Mouse (Mus musculus) cerebellum, postnatal 4 days (tissue): Measurements from ENCODE around the gene Oma1.

Source experiments
- DNase-seq, 2 experiments: peaks; one replicate each; pipeline ENCODE4 v3.0.0; 2022; ENCODE audit warnings: low spot score in 2 of 2, mixed read lengths in 1 of 2

The Oma1 gene

GRCm38 (mm10) chr4:103357457-103357856, 43.8 kb downstream of the Oma1 start:
- no peak for DNase-seq

GRCm38 (mm10) chr4:103358941-103359448, 45.4 kb downstream of the Oma1 start:
- no peak for DNase-seq

DNA sequence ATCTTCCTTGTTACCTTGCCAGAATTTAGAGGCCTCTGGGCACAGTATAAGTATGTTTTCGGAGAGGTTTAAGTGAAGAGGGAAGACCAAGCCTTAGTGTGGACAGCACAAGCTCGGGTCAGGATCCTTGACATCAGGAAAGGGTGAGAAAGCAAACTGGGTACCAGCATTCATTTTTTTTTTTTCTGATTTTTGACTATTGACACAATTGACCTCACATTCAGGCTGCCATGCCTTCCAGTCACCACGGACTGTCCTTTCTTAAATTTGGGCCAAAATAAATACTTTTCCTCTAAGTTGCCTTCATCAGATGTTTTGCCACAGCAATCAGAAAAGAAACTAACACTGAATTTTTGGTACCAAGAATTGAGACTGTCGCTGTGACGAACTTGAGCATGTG, 68.6 kb downstream of the Oma1 start:
- DNase-seq = no peak

DNA sequence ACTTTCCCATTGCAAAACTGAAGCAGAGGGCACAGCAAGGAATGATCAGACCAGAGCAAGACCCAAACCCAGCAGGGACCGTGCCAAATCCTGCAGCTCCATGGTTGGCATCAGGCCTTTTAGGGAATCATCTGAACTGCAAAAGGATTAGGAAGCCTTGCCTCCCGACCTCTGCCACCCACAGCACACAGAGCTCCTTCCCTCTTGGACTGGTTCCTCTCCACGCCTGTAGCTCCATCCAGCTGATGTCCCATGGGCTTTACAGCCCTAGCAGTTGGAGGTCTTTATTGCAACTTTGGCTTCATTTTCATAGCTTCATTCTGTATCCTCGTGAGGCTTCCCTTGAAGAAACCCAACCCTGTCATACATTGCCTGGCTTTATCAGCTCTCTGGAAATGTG, 71.4 kb downstream of the Oma1 start:
- DNase-seq = no peak

DNA sequence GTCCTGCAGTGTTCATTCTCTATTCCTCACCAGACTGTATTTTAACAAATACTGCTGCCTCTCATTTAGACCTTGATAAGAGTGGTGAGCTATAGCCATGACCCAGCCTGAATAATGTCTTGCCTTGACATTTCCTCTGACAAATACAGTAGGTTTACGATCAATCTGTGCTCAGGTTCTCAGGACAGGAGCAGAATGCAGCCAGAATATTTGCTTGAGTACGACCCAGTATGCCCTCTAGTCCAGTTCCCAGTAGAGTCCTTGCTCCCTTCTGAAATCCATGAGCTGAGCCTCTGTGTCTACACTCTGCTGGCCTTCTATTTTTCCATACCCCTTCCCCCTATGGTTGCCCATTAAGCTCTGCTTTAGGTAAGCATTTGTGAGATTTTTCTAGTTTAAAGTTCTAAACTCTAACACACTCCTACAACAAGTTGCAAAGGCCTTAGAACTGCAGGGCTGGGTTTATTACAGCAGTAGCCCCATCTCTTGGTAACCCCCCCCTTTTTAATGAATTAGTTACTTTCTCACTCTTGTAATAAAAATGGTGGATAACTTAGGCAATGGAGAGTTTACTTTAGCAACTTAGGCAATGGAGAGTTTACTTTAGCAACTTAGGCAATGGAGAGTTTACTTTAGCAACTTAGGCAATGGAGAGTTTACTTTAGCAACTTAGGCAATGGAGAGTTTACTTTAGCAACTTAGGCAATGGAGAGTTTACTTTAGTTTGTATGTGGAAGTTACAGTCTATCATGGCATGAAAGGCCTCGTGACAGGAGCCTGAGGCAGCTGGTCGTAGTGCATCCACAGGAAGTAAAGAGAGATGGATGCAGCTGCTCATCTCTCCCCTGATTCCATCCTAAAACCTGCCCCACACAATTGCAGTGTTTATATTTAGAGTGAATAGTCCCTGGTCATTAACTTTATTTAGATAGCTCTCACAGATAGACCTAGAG, 72.5 kb downstream of the Oma1 start:
- DNase-seq = no peak

DNA sequence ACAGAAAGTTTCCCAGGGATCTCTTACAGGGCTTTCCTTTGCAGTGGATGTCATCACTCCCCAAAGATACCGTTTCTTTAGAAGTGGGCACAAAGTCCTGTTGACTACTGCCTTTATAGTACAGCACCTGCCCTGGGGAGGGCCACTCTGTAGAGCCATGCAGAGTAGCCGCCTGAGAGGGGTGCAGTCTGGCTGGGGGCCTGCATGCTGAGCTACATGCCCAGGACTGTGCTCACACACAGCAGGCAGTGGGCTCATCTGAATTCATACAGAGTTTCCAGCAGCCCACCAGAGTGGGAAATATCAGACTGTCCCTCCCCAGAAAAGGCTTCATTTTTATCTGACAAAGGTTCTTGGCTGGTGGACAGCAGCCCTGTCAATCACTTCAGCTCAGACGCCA, 73.7 kb downstream of the Oma1 start:
- DNase-seq = no peak

DNA sequence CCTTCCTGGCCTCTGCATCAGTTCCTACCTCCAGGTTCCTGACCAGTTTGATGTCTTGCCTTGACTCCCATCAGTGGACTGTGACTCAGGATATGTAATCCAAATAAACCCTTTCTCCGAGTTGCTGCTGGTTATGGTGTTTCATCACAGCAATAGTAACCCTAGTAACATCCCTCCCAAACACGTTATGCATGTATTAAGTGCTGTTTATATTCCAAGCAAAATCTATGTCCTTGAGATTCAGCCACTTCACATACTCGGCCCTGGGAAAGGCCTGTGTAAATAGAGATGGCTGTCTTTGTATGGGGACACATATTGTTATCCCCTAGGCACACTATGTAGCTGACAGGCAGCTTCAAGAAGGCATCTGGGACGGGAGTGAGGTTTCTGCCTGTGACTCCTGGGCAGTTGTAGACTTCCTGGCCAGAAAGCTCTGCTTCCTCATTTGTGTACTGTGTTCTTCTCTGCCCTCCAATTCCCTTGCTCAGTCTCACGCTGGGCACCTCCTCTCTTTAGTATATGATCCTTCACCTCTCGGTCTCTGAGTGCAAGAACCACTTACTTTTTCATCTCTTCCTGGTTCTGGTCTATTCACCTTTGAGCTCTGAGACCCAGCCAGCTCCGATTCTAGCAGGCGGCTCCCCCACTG, 75.0 kb downstream of the Oma1 start:
- DNase-seq = no peak

- DNase-seq = no peak
Observed at GRCm38 (mm10) chr4:103389583-103389982, 76.0 kb downstream of the Oma1 start.

DNA sequence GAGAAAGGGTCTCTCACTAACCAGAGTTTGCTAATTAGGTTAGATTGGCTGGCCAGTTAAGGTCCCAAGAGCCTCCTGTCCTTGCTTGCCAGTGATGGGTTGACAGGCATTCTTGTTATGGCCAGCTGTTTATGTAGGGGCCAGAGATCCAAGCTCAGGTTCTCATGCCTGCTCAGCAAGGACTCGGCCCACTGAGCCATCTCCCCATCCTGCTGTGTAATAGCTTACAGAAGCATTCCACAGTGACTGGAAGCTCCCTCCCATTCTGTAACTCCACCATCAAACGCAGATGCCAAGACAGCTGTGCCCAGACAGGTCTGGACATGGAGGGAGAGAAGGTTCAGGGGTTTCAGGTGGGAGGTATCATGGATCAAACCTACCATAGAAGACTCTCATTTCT, 76.9 kb downstream of the Oma1 start:
- DNase-seq = no peak

DNA sequence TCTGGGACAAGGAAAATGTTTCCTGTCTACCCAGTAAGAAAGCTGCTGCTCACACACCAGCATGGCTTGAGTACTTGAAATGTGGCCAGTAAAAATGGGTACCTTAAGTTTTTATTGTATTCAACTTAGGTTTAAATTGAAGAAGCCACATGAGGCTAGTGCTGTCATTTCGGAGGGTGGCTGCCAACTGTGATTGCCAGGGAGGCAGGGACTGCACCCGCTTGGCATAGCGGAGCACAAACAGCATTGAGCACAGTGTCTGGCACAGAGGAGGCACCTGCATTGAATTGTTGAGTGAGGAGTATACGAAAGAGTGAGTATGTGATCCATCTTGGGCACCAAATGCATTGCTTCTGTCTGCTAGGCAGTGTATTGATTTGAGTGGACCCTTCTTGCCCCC, 81.5 kb downstream of the Oma1 start:
- no peak for DNase-seq

GRCm38 (mm10) chr4:103395905-103396304, 82.3 kb downstream of the Oma1 start:
- no peak for DNase-seq

DNA sequence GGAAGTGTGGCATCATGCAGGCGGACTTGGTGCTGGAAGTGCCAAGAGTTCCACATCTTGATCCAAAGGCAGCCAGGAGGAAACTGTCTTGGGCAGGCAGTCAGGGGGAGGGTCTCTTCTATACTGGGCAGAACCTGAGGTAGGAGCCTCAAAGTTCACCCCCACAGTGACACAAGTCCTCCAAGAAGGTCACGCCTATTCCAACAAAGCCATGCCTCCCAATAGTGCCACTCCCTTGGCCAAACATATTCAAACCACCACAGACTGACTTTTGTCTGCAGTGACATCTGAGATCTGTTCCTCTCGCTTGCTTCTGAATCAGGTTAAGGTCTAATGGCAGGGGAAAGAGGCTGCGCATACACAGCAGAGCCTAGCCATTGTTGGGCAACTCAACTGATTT, 83.3 kb downstream of the Oma1 start:
- DNase-seq = no peak

DNA sequence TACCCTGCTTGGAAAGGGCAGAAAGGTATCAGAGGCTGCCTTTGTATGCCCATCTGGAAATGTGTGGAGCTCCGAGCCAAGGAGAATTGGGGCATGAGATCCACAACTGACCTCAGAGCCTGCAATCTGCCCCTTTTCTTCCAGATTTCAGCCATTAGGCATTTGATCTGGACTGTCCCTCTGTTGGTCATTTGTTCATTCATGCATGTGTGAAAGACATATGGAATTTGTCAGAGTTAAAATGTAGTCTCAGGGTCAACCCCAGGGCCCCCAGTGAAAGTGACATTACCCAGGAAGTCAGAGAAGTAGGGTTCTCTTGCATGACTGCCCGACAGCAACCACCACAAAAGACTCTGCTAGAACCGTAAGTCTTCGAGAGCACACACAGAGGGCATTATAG, 89.0 kb downstream of the Oma1 start:
- no peak for DNase-seq

DNA sequence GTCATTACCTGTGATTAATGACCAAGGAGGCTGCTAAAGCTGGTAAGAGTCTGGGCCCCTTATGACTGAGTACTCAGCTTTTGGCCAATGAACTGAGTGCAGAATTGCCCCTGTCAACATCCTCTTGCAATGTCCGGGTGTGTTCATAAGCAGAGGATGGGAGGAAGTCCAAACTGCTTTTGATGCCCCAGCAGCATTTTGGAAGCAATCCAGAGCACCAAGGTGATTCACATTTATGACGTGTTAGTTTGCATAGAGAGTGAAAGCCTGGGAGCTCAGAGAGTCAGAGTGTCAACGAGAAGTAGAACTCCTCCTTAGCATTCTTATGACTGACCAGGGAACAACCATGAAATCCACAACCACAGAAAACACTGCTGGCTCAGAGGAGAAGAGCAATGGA, 91.7 kb downstream of the Oma1 start:
- DNase-seq = no peak

- DNase-seq = no peak
Observed at GRCm38 (mm10) chr4:103410217-103410799, 96.7 kb downstream of the Oma1 start.
